Mouse (Mus musculus) heart, adult 2 months (tissue): ENCODE data around the gene Duoxa2. TPM values are rescaled to one million over a fixed set of nuclear protein-coding genes. Genes with fewer than 3 reads are reported as not detected.
"Not testable (repeated sequence)": the region's sequence is repeated elsewhere in the genome, so short reads cannot be mapped to it uniquely, and the experiment has no call there.

ENCODE experiments used
- DNase-seq, 2 experiments: peaks; one replicate each; pipeline ENCODE4 v3.0.0; 2021
- H3K27ac ChIP-seq: fragments of 200-600 bp; 2 replicates; pipeline ENCODE4 v1.8.1; 2022
- H3K27me3 ChIP-seq: fragments of 200-500 bp; 2 replicates; pipeline ENCODE4 v1.6.1; 2012; ENCODE audit warnings: mild to moderate bottlenecking, low read length, inconsistent platforms, mixed read lengths; ENCODE audit not compliant: control insufficient read depth, insufficient read depth
- H3K36me3 ChIP-seq: fragments of 200-500 bp; 2 replicates; pipeline ENCODE4 v1.6.1; 2012; ENCODE audit warnings: low read length, inconsistent platforms; ENCODE audit not compliant: control insufficient read depth, insufficient read depth
- H3K4me1 ChIP-seq: fragments of 200-500 bp; 2 replicates; pipeline ENCODE4 v1.6.1; 2011; ENCODE audit warnings: low read length; ENCODE audit not compliant: control insufficient read depth, insufficient read depth
- H3K4me3 ChIP-seq: fragments of 200-600 bp; 2 replicates; pipeline ENCODE4 v1.8.1; 2022
- H3K79me2 ChIP-seq: fragments of 200-500 bp; replicated peaks from 2 replicates; pipeline ENCODE4 v1.6.1; 2012; ENCODE audit warnings: mild to moderate bottlenecking, inconsistent platforms, low read length, moderate library complexity, mixed read lengths; ENCODE audit not compliant: control insufficient read depth, insufficient read depth
- H3K9ac ChIP-seq: fragments of 200-500 bp; 2 replicates; pipeline ENCODE4 v1.6.1; 2012; ENCODE audit warnings: low read depth, mild to moderate bottlenecking, control low read depth, inconsistent platforms, low read length, mixed read lengths
- CTCF ChIP-seq: fragments of 200-600 bp; IDR thresholded peaks from 2 replicates; pipeline ENCODE4 v1.8.1; 2022; ENCODE audit warnings: antibody characterized with exemption, mild to moderate bottlenecking, moderate library complexity
- EP300 ChIP-seq: fragments of 200-500 bp; IDR thresholded peaks from 2 replicates; pipeline ENCODE4 v1.6.1; 2011; ENCODE audit warnings: low read depth, low read length, control low read depth; ENCODE audit not compliant: insufficient read depth
- POLR2A ChIP-seq: fragments of 200-500 bp; IDR thresholded peaks from 2 replicates; pipeline ENCODE4 v1.6.1; 2011; ENCODE audit warnings: mild to moderate bottlenecking, low read depth, low read length, control low read depth; ENCODE audit not compliant: insufficient read depth
- WGBS: fragments of 180-500 bp; shearing (Covaris S2); methylation state at CpG from one replicate; pipeline ENCODE4 v1.1.7; 2018; 5-methylcytosine and 5-hydroxymethylcytosine counted together
- intact Hi-C: fragments of 180-260 bp; cut with DNase I; formaldehyde crosslinking; loops from one replicate; pipeline ENCODE4 v1.15.1; 2025
- polyA plus RNA-seq: library from polyadenylated mRNA; depleted of rRNA; stranded (reverse); fragments of >200 nt; gene quantifications from 2 replicates; pipeline ENCODE4 v1.2.3, GENCODE M21; 2012
- total RNA-seq, 2 experiments: library from RNA; stranded (reverse); gene quantifications; 2 replicates each; pipeline ENCODE4 v1.2.3; 2021

The Duoxa2 gene
- total and polyA plus RNA-seq, 3 experiments = 0.18 to 0.23 (median 0.21) TPM

- H3K4me3 ChIP-seq = no peak overlapping the region
- H3K4me1 ChIP-seq = no peaks in the 10 kb centered on the region
- intact Hi-C loops = no loop called here
- H3K27me3 ChIP-seq = no peaks in the 10 kb centered on the region
- no peak for TF ChIP-seq EP300
- no peak for TF ChIP-seq CTCF
- TF ChIP-seq POLR2A = no peak
- H3K9ac ChIP-seq = no peak overlapping the region
- no peak for DNase-seq
- no peak overlapping the region for H3K27ac ChIP-seq
- H3K36me3 ChIP-seq = no peaks in the 10 kb centered on the region
- 29% methylated on average over 3 of the region's 3 CpGs for WGBS
- H3K79me2 ChIP-seq = no peaks in the 10 kb centered on the region
These were observed 29.3 kb downstream of the Duoxa2 start for GRCm38 (mm10) chr2:122327986-122328385.

- H3K79me2 ChIP-seq, H3K36me3 ChIP-seq, H3K27me3 ChIP-seq, intact Hi-C loops, H3K4me3 ChIP-seq, H3K4me1 ChIP-seq, DNase-seq, H3K9ac ChIP-seq, H3K27ac ChIP-seq: not testable (repeated sequence)
- 81% methylated on average over 6 of the region's 6 CpGs for WGBS
These were observed 31.6 kb downstream of the Duoxa2 start for GRCm38 (mm10) chr2:122330317-122330716.

DNA sequence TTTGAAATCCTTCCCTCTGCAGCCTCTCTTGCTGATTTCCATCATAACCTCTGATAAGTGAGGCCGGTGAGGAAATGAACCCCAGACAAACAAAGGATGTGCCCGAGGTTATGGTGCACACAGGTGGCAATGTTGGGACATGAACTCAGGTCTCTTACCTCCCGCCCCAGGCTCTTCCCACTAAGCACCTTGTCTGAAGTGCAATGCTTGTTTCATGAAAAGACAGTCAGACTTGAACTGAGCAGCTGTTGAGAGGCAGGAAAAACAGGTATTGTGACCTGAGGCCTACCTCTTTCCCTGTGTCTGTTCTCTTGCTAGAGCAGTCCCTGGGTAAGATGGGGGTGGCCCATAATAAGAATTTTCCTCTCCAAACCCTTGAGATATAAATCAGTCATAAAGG, 33.5 kb downstream of the Duoxa2 start:
- H3K9ac ChIP-seq = no peak overlapping the region
- H3K27ac ChIP-seq = no peak overlapping the region
- TF ChIP-seq CTCF = no peak
- TF ChIP-seq EP300 = no peak
- no peak for TF ChIP-seq POLR2A
- intact Hi-C loops = no loop called here
- H3K36me3 ChIP-seq = no peaks in the 10 kb centered on the region
- H3K27me3 ChIP-seq = no peaks in the 10 kb centered on the region
- H3K79me2 ChIP-seq = no peaks in the 10 kb centered on the region
- H3K4me3 ChIP-seq = no peak overlapping the region
- H3K4me1 ChIP-seq = no peaks in the 10 kb centered on the region
- WGBS = 73% methylated on average over 3 of the region's 3 CpGs
- DNase-seq = no peak

- intact Hi-C loops = no loop called here
- Histone ChIP-seq H3K36me3 (no peaks in the 10 kb centered on the region), H3K4me3 (no peak overlapping the region), H3K79me2 (no peaks in the 10 kb centered on the region), H3K27ac (no peak overlapping the region), H3K4me1 (no peaks in the 10 kb centered on the region), H3K9ac (no peak overlapping the region), H3K27me3 (no peaks in the 10 kb centered on the region)
- 31% methylated on average over 3 of the region's 3 CpGs for WGBS
- no peak for DNase-seq
- TF ChIP-seq POLR2A (no peak), EP300 (no peak), CTCF (no peak)
These were observed 35.5 kb downstream of the Duoxa2 start for GRCm38 (mm10) chr2:122334170-122334569.

DNA sequence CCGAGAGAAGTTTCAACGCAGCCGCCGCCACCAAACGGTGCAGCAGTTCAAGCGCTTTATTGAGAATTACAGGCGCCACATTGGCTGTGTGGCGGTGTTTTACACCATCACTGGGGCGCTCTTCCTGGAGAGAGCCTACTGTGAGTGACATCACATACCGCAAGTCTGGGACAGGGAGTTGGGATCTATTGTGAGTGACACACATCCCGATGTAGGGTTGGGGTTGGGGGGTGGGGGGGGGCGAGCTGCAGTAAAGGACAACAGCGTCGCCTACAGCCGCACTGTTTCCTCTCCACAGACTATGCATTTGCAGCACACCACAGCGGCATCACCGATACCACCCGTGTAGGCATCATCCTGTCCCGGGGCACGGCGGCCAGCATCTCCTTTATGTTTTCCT, 38.6 kb downstream of the Duoxa2 start:
- intact Hi-C loops = no loop called here
- no peak overlapping the region for H3K27ac ChIP-seq
- H3K27me3 ChIP-seq = no peaks in the 10 kb centered on the region
- no peak for DNase-seq
- H3K9ac ChIP-seq = no peak overlapping the region
- H3K4me1 ChIP-seq = no peaks in the 10 kb centered on the region
- WGBS = 75% methylated on average over 21 of the region's 21 CpGs
- TF ChIP-seq POLR2A (no peak), EP300 (no peak), CTCF (no peak)
- no peaks in the 10 kb centered on the region for H3K79me2 ChIP-seq
- H3K36me3 ChIP-seq = no peaks in the 10 kb centered on the region
- no peak overlapping the region for H3K4me3 ChIP-seq

- DNase-seq = no peak
- H3K36me3 ChIP-seq = no peaks in the 10 kb centered on the region
- H3K27me3 ChIP-seq = no peaks in the 10 kb centered on the region
- H3K79me2 ChIP-seq = no peaks in the 10 kb centered on the region
- intact Hi-C loops = loop anchor here (10.0 kb wide), 1 partner anchor 280 kb away; no protein-coding TSS in a partner anchor
- TF ChIP-seq POLR2A (no peak), EP300 (no peak), CTCF (no peak)
- no peak overlapping the region for H3K4me3 ChIP-seq
- H3K9ac ChIP-seq = no peak overlapping the region
- no peak overlapping the region for H3K27ac ChIP-seq
- 81% methylated on average over 6 of the region's 6 CpGs for whole genome bisulfite sequencing
- peaks cover 4% of the 10 kb centered on the region; the same call in 1 of the 2 replicates for H3K4me1 ChIP-seq
These were observed 46.6 kb downstream of the Duoxa2 start for GRCm38 (mm10) chr2:122345106-122345893.

DNA sequence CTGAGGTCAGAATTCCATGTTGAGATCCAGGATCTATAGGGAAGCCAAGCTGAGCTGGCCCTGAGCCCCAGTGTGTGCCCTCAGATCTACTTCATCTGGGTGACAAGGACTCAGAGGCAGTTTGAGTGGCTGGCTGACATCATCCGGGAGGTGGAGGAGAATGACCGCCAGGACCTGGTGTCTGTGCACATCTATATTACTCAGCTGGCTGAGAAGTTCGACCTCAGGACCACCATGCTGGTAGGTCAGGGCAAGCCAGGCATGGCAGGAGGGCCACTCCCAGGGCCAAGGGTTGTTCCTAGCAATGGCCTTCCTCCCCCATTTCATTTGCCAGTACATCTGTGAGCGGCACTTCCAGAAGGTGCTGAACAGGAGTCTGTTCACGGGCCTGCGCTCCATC, 47.5 kb downstream of the Duoxa2 start:
- H3K27ac ChIP-seq, DNase-seq, H3K4me3 ChIP-seq, H3K79me2 ChIP-seq, H3K27me3 ChIP-seq, H3K4me1 ChIP-seq, H3K36me3 ChIP-seq, H3K9ac ChIP-seq: not testable (repeated sequence)
- intact Hi-C loops = loop anchor here (10.0 kb wide), 1 partner anchor 279 kb away; no protein-coding TSS in a partner anchor
- WGBS = 79% methylated on average over 6 of the region's 6 CpGs
